Mouse (Mus musculus) brain, embryonic 14.5 days (tissue): ENCODE measurements around the gene Psmd14.

Experiments used
- CTCF ChIP-seq: fragments of 200-500 bp; IDR thresholded peaks from 2 replicates; pipeline ENCODE4 v1.5.1; 2012; ENCODE audit warnings: inconsistent platforms, mild to moderate bottlenecking, moderate library complexity, borderline replicate concordance; ENCODE audit not compliant: insufficient read depth, insufficient read length; ENCODE audit errors: extremely low read depth
- POLR2A ChIP-seq: fragments of 200-500 bp; IDR thresholded peaks from 2 replicates; pipeline ENCODE4 v1.6.1; 2012; ENCODE audit warnings: mild to moderate bottlenecking, inconsistent platforms, borderline replicate concordance; ENCODE audit not compliant: poor library complexity, insufficient read depth, insufficient read length, severe bottlenecking; ENCODE audit errors: extremely low read depth

- no peak for TF ChIP-seq CTCF
- TF ChIP-seq POLR2A: no peak
Observed at GRCm38 (mm10) chr2:61806346-61806825, 94.9 kb downstream of the Psmd14 start.
